ENCODE assay signal across 10 mouse cellular contexts in genomic region chr7:29559290-29559689, GRCm38 (mm10). TPM values are rescaled to one million over a fixed set of nuclear protein-coding genes. Genes with fewer than 3 reads are reported as not detected.
DNase-seq lines count a peak whose midpoint lies in the region; ATAC-seq and TF ChIP-seq lines count a peak whose summit lies in the region.
"Had no signal": no experiment of that assay in that cellular context is flagged by ENCODE, and none has a peak within 500 bp of the region (broad histone marks: within the 10 kb centered on the region; RNA-seq: fewer than 3 reads in every experiment).

No protein-coding gene starts in this region.

- no peak overlapping the region for H3K4me3 ChIP-seq in intestine, postnatal 0 days (ENCODE audit: low read depth, low read length)
- H3K4me3 ChIP-seq in intestine, embryonic 16.5 days (ENCODE audit: low read length): no peak overlapping the region
- no peak overlapping the region for H3K4me3 ChIP-seq in G1E (ENCODE audit: low read depth, low read length)
- no peak overlapping the region for H3K4me3 ChIP-seq in liver, postnatal 0 days (ENCODE audit: low read depth, low read length)
- H3K4me3 ChIP-seq in heart, embryonic 12.5 days: no peak overlapping the region

- no peaks in the 10 kb centered on the region for H3K36me3 ChIP-seq in intestine, postnatal 0 days (ENCODE audit: control insufficient read depth, insufficient read depth)
- H3K36me3 ChIP-seq in intestine, embryonic 16.5 days (ENCODE audit: control insufficient read depth, insufficient read depth, low read length): no peaks in the 10 kb centered on the region
- H3K36me3 ChIP-seq in G1E (replicated peaks): no peaks in the 10 kb centered on the region
- H3K36me3 ChIP-seq in liver, postnatal 0 days (replicated peaks; ENCODE audit: insufficient read depth, low read length): no peaks in the 10 kb centered on the region
- H3K36me3 ChIP-seq in heart, embryonic 12.5 days: no peaks in the 10 kb centered on the region

- TF ChIP-seq CTCF in intestine, postnatal 0 days (IDR thresholded peaks at IDR 0.05; ENCODE audit: low read depth): peak; percentile 49
- TF ChIP-seq CTCF in G1E (IDR thresholded peaks at IDR 0.05; ENCODE audit: low read depth, low read length): peak; percentile 52
- peak; percentile 58 for TF ChIP-seq CTCF in liver, postnatal 0 days (IDR thresholded peaks at IDR 0.05; ENCODE audit: low read depth)

- no peaks in the 10 kb centered on the region for H3K4me1 ChIP-seq in intestine, postnatal 0 days (replicated peaks; ENCODE audit: control insufficient read depth, insufficient read depth, low read length)
- no peaks in the 10 kb centered on the region for H3K4me1 ChIP-seq in intestine, embryonic 16.5 days (ENCODE audit: control insufficient read depth, insufficient read depth, low read length)
- H3K4me1 ChIP-seq in G1E (ENCODE audit: insufficient read depth, low read depth, low read length): no peaks in the 10 kb centered on the region
- no peaks in the 10 kb centered on the region for H3K4me1 ChIP-seq in liver, postnatal 0 days (ENCODE audit: insufficient read depth)
- H3K4me1 ChIP-seq in heart, embryonic 12.5 days (replicated peaks): no peaks in the 10 kb centered on the region

- H3K27me3 ChIP-seq in intestine, postnatal 0 days (replicated peaks; ENCODE audit: control insufficient read depth, insufficient read depth, low read length): no peaks in the 10 kb centered on the region
- H3K27me3 ChIP-seq in intestine, embryonic 16.5 days (replicated peaks; ENCODE audit: control insufficient read depth, insufficient read depth, low read length): no peaks in the 10 kb centered on the region
- H3K27me3 ChIP-seq in G1E (ENCODE audit: insufficient read depth, low read length): peaks cover 2% of the 10 kb centered on the region
- no peaks in the 10 kb centered on the region for H3K27me3 ChIP-seq in liver, postnatal 0 days (ENCODE audit: insufficient read depth, low read length)
- H3K27me3 ChIP-seq in heart, embryonic 12.5 days (replicated peaks): no peaks in the 10 kb centered on the region

- H3K4me2 ChIP-seq in intestine, postnatal 0 days (replicated peaks; ENCODE audit: low read depth): no peak overlapping the region
- H3K4me2 ChIP-seq in intestine, embryonic 16.5 days (ENCODE audit: low read depth, low read length): no peak overlapping the region
- no peak overlapping the region for H3K4me2 ChIP-seq in liver, postnatal 0 days (ENCODE audit: low read depth, low read length)
- H3K4me2 ChIP-seq in heart, embryonic 12.5 days: no peak overlapping the region

- no peak overlapping the region for H3K9ac ChIP-seq in intestine, postnatal 0 days (ENCODE audit: low read depth, low read length)
- H3K9ac ChIP-seq in intestine, embryonic 16.5 days (ENCODE audit: low read depth, low read length): no peak overlapping the region
- H3K9ac ChIP-seq in liver, postnatal 0 days (replicated peaks): no peak overlapping the region
- no peak overlapping the region for H3K9ac ChIP-seq in heart, embryonic 12.5 days

- WGBS in intestine, postnatal 0 days: 70% methylated on average over 4 of the region's 4 CpGs
- 71% methylated on average over 4 of the region's 4 CpGs for whole genome bisulfite sequencing in intestine, embryonic 16.5 days
- WGBS in liver, postnatal 0 days (ENCODE audit: insufficient replicate concordance): 57% methylated on average over 4 of the region's 4 CpGs
- 66% methylated on average over 4 of the region's 4 CpGs for WGBS in heart, embryonic 12.5 days

- no peak overlapping the region for H3K27ac ChIP-seq in intestine, postnatal 0 days (ENCODE audit: low read depth, low read length)
- no peak overlapping the region for H3K27ac ChIP-seq in intestine, embryonic 16.5 days (ENCODE audit: low read length)
- H3K27ac ChIP-seq in liver, postnatal 0 days (ENCODE audit: low read depth): no peak overlapping the region
- H3K27ac ChIP-seq in heart, embryonic 12.5 days (ENCODE audit: poor library complexity, severe bottlenecking): no peak overlapping the region

- H3K9me3 ChIP-seq in intestine, postnatal 0 days (ENCODE audit: control insufficient read depth): no peaks in the 10 kb centered on the region
- no peaks in the 10 kb centered on the region for H3K9me3 ChIP-seq in intestine, embryonic 16.5 days (ENCODE audit: control insufficient read depth, low read length)
- H3K9me3 ChIP-seq in G1E (replicated peaks): no peaks in the 10 kb centered on the region
- H3K9me3 ChIP-seq in liver, postnatal 0 days (ENCODE audit: low read length): no peaks in the 10 kb centered on the region
- H3K9me3 ChIP-seq in heart, embryonic 12.5 days (replicated peaks): no peaks in the 10 kb centered on the region

- ATAC-seq in intestine, postnatal 0 days: no peak
- ATAC-seq in intestine, embryonic 16.5 days: no peak
- ATAC-seq in G1E (ENCODE audit: extremely low read depth, insufficient number of reproducible peaks, low FRiP score, poor library complexity, severe bottlenecking): no peak
- no peak for ATAC-seq in liver, postnatal 0 days
- ATAC-seq in megakaryocyte progenitor cell, adult 5-6 weeks (replicated peaks; ENCODE audit: poor library complexity): no peak
- ATAC-seq in heart, embryonic 12.5 days (ENCODE audit: insufficient number of reproducible peaks, low FRiP score): no peak

- TF ChIP-seq EP300 in liver, postnatal 0 days (IDR thresholded peaks at IDR 0.05; ENCODE audit: low read depth): no peak

- peak; percentile 46 for DNase-seq in A20 (ENCODE audit: low read depth, low spot score)
- DNase-seq in G1E (ENCODE audit: low spot score): no peak
- DNase-seq in liver, postnatal 0 days: peak; percentile 29
- no peak for DNase-seq in cerebellum, postnatal 25 days
- DNase-seq: cerebellum, adult 9-10 months; layer of hippocampus, postnatal 36 days had no signal

RNA-seq across cellular contexts. Expression of gene Sipa1l3, which starts 40.8 kb away (rescaled TPM):
- polyA plus RNA-seq in intestine, postnatal 0 days (2015; fragmentation: Nextera tagmentation; extraction: Ambion mirVana): 22.0 and 25.6 TPM in 2 replicates
- 22.9 and 24.1 TPM in 2 replicates for polyA plus RNA-seq in intestine, embryonic 16.5 days (2015; fragmentation: Nextera tagmentation; extraction: Ambion mirVana)
- total RNA-seq in G1E (2014; fragmentation: Nextera tagmentation): 49.6 and 61.3 TPM in 2 replicates
- 5.8 and 6.9 TPM in 2 replicates for total RNA-seq in G1E (2017)
- 107 and 139 TPM in 2 replicates for polyA plus RNA-seq in G1E (2012)
- polyA plus RNA-seq in liver, postnatal 0 days (2015; fragmentation: Nextera tagmentation; extraction: Ambion mirVana): 1.6 and 1.7 TPM in 2 replicates
- total RNA-seq in megakaryocyte progenitor cell, adult 5-6 weeks (2015): 28.2 and 34.2 TPM in 2 replicates
- total RNA-seq in megakaryocyte progenitor cell, adult 5-6 weeks (2017): 5.4 and 8.3 TPM in 2 replicates
- 3.7 and 3.8 TPM in 2 replicates for polyA plus RNA-seq in heart, embryonic 12.5 days (2016; fragmentation: Nextera tagmentation; extraction: Ambion mirVana)

Comparison
In these comparisons a context has a peak if more than half of its experiments do, and no peak if none do; other contexts are left out.
1. DNase-seq: peak in A20 (single experiment) and liver, postnatal 0 days (single experiment); none in G1E (single experiment) and cerebellum, postnatal 25 days (0 of 2).
2. Peak in every context shown above with its lines, with median percentiles within 50 percentile points of each other: CTCF ChIP-seq.